Comparison of ENCODE assay signal across 28 mouse cellular contexts in the genomic region with DNA sequence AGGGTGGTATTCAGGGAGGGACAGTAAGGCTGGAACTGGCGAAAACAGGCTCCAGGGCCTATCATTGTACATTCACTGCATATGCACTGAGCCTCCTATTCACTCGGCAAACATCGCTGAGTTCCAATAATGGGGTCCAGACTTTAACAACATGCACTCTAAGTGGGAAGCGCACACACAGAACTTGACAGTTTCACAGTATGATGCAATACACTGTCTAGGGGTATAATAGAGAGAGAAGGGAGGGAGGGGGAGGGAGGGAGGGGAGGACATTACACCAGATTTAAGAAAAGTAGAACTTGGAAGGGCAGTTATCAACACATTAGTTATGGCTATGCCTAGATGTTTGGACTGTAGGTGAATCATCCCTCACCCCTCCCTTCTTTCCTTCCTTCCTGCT. TPM values are rescaled to one million over a fixed set of nuclear protein-coding genes. Genes with fewer than 3 reads are reported as not detected.
DNase-seq lines count a peak whose midpoint lies in the region; ATAC-seq and TF ChIP-seq lines count a peak whose summit lies in the region.
"Had no signal": no experiment of that assay in that cellular context is flagged by ENCODE, and none has a peak within 500 bp of the region (broad histone marks: within the 10 kb centered on the region; RNA-seq: fewer than 3 reads in every experiment).

No protein-coding gene starts in this region.

- ATAC-seq in hindbrain, embryonic 16.5 days = no peak
- ATAC-seq in common myeloid progenitor, adult 5-6 weeks (replicated peaks; ENCODE audit: low read depth, poor library complexity, severe bottlenecking) = peak; percentile 42
- ATAC-seq: activated CD4-positive, CD25-positive, alpha-beta regulatory T cell, adult 4 months; forebrain, embryonic 16.5 days; hindbrain, postnatal 0 days had no signal

- peaks cover 100% of the 10 kb centered on the region for H3K27me3 ChIP-seq in hindbrain, embryonic 10.5 days (ENCODE audit: insufficient read depth, poor library complexity, severe bottlenecking)
- H3K27me3 ChIP-seq in hindbrain, embryonic 16.5 days (replicated peaks; ENCODE audit: control insufficient read depth, insufficient read depth, low read length) = peaks cover 13% of the 10 kb centered on the region
- H3K27me3 ChIP-seq in MEL (ENCODE audit: control insufficient read depth in 1 of 2, insufficient read depth in 2 of 2, low read length in 2 of 2) (peaks cover 0 to 3% of the 10 kb centered on the region in 2 experiments; a peak in 2 of 4 replicates), myocyte (ENCODE audit: control insufficient read depth, insufficient read depth, insufficient read length) (no peaks in the 10 kb centered on the region)

- no peak for TF ChIP-seq RAD21 in MEL (IDR thresholded peaks at IDR 0.05; ENCODE audit: low read depth, low read length)

- no peak overlapping the region for H3K4me3 ChIP-seq in hindbrain, embryonic 10.5 days
- no peak overlapping the region for H3K4me3 ChIP-seq in hindbrain, embryonic 16.5 days (ENCODE audit: low read length)
- no peak overlapping the region for H3K4me3 ChIP-seq in MEL (ENCODE audit: control insufficient read depth in 1 of 2, insufficient read depth in 1 of 2, low read depth in 2 of 2, low read length in 2 of 2)
- no peak overlapping the region for H3K4me3 ChIP-seq in myocyte
- H3K4me3 ChIP-seq: embryonic facial prominence, embryonic 13.5 days; erythroblast, embryonic 14.5 days; intestine, embryonic 15.5 days; midbrain, embryonic 12.5 days; neural tube, embryonic 13.5 days had no signal

- H3K9ac ChIP-seq in hindbrain, embryonic 16.5 days (ENCODE audit: low read depth, low read length) = no peak overlapping the region
- H3K9ac ChIP-seq in MEL (ENCODE audit: control insufficient read depth, low read depth, low read length, poor library complexity, severe bottlenecking) = peak overlapping the region; percentile 29; the same call in 1 of the 2 replicates
- H3K9ac ChIP-seq: embryonic facial prominence, embryonic 13.5 days; intestine, embryonic 15.5 days; liver, embryonic 14.5 days; lung, embryonic 14.5 days; midbrain, embryonic 12.5 days; neural tube, embryonic 13.5 days had no signal

- no peak; a peak in 1 of 4 replicates for TF ChIP-seq EP300 in MEL (IDR thresholded peaks at IDR 0.05; ENCODE audit: low read depth in 1 of 2, low read length in 2 of 2)

- H3K36me3 ChIP-seq in hindbrain, embryonic 10.5 days = no peaks in the 10 kb centered on the region
- H3K36me3 ChIP-seq in hindbrain, embryonic 16.5 days (ENCODE audit: control insufficient read depth, insufficient read depth, low read length) = no peaks in the 10 kb centered on the region
- peaks cover 0 to 8% of the 10 kb centered on the region in 2 experiments; a peak in 1 of 4 replicates for H3K36me3 ChIP-seq in MEL (ENCODE audit: control insufficient read depth in 1 of 2, insufficient read depth in 2 of 2, low read length in 2 of 2)
- H3K36me3 ChIP-seq in myocyte (ENCODE audit: control insufficient read depth, insufficient read depth) = no peaks in the 10 kb centered on the region
- H3K36me3 ChIP-seq: embryonic facial prominence, embryonic 13.5 days; intestine, embryonic 15.5 days; midbrain, embryonic 12.5 days; neural tube, embryonic 13.5 days had no signal

- TF ChIP-seq POLR2A in MEL (IDR thresholded peaks at IDR 0.05; ENCODE audit: control insufficient read depth in 1 of 2, insufficient read depth in 1 of 2, low read depth in 1 of 2, low read length in 2 of 2, poor library complexity in 1 of 2) (no peak), myocyte (IDR thresholded peaks at IDR 0.05; ENCODE audit: insufficient read length, low read depth) (no peak)

- H3ac ChIP-seq in myocyte (ENCODE audit: control insufficient read depth, insufficient read length) = no peak overlapping the region

- H3K27ac ChIP-seq in hindbrain, embryonic 10.5 days = peak overlapping the region; percentile 64; the same call in 1 of the 2 replicates
- no peak overlapping the region for H3K27ac ChIP-seq in hindbrain, embryonic 16.5 days (ENCODE audit: low read depth, low read length)
- H3K27ac ChIP-seq in MEL (ENCODE audit: control insufficient read depth, low read depth, low read length) = peak overlapping the region; percentile 58
- H3K27ac ChIP-seq: embryonic facial prominence, embryonic 13.5 days; hindbrain, postnatal 0 days; intestine, embryonic 15.5 days; liver, embryonic 14.5 days; midbrain, embryonic 12.5 days; neural tube, embryonic 13.5 days; stomach, postnatal 0 days had no signal

- TF ChIP-seq CTCF in MEL (IDR thresholded peaks at IDR 0.05 in 2 of 3, conservative IDR thresholded peaks at IDR 0.05 in 1 of 3; ENCODE audit: control insufficient read depth in 1 of 3, insufficient read depth in 1 of 3, low read depth in 2 of 3, low read length in 3 of 3, poor library complexity in 1 of 3, severe bottlenecking in 1 of 3) = no peak

- no peak for DNase-seq in hindbrain, embryonic 10.5 days (ENCODE audit: low spot score)
- DNase-seq in MEL (ENCODE audit: low read depth, low spot score) (peak; percentile 36), MN1 (ENCODE audit: low spot score) (no peak)
- DNase-seq in layer of hippocampus, adult 9-11 months = no peak
- DNase-seq: adrenal gland, adult 2 months; cerebellum, adult 9-10 months; heart, postnatal 14 days; kidney, adult 8-10 months; kidney, postnatal 10 days; liver; lung, embryonic 14.5 days; lung, postnatal 14 days; spleen, adult 18-20 months; thymus, adult 18-20 months; thymus, postnatal 25 days had no signal

- H3K4me1 ChIP-seq in hindbrain, embryonic 10.5 days (replicated peaks) = peaks cover 30% of the 10 kb centered on the region
- H3K4me1 ChIP-seq in hindbrain, embryonic 16.5 days (ENCODE audit: control insufficient read depth, insufficient read depth, low read depth, low read length) = peaks cover 8% of the 10 kb centered on the region
- peaks cover 6 to 9% of the 10 kb centered on the region in 2 experiments; a peak in 3 of 4 replicates for H3K4me1 ChIP-seq in MEL (ENCODE audit: control insufficient read depth in 1 of 2, insufficient read depth in 2 of 2, low read length in 2 of 2)
- H3K4me1 ChIP-seq: embryonic facial prominence, embryonic 13.5 days; intestine, embryonic 15.5 days had no signal

- H3K79me2 ChIP-seq in MEL (ENCODE audit: control insufficient read depth, insufficient read depth, low read length, poor library complexity) (no peaks in the 10 kb centered on the region), myocyte (ENCODE audit: control insufficient read depth, insufficient read depth) (no peaks in the 10 kb centered on the region)

- no peaks in the 10 kb centered on the region for H3K9me3 ChIP-seq in hindbrain, embryonic 10.5 days
- no peaks in the 10 kb centered on the region for H3K9me3 ChIP-seq in hindbrain, embryonic 16.5 days (ENCODE audit: control insufficient read depth, low read length)
- no peaks in the 10 kb centered on the region for H3K9me3 ChIP-seq in MEL (replicated peaks; ENCODE audit: insufficient read depth, low read length)
- H3K9me3 ChIP-seq: embryonic facial prominence, embryonic 13.5 days; intestine, embryonic 15.5 days; midbrain, embryonic 12.5 days; neural tube, embryonic 13.5 days had no signal

- WGBS in hindbrain, embryonic 10.5 days = 75% methylated on average over 4 of the region's 4 CpGs
- WGBS in hindbrain, embryonic 16.5 days = 58% methylated on average over 4 of the region's 4 CpGs

- H3K4me2 ChIP-seq in hindbrain, embryonic 16.5 days (ENCODE audit: low read length) = no peak overlapping the region
- no peak overlapping the region for H3K4me2 ChIP-seq in myocyte (ENCODE audit: low read depth)
- H3K4me2 ChIP-seq: embryonic facial prominence, embryonic 13.5 days; intestine, embryonic 15.5 days; lung, embryonic 14.5 days; midbrain, embryonic 12.5 days; neural tube, embryonic 13.5 days had no signal

TF ChIP-seq in MEL, 35 proteins besides CTCF, POLR2A, EP300 and RAD21 (continues in another document):
- no peak for TF ChIP-seq MAZ (IDR thresholded peaks at IDR 0.05; ENCODE audit: low read depth, low read length)
- TF ChIP-seq NRF1 (IDR thresholded peaks at IDR 0.05; ENCODE audit: insufficient read depth, low read depth, low read length, poor library complexity, severe bottlenecking) = no peak
- TF ChIP-seq MAX (IDR thresholded peaks at IDR 0.05; ENCODE audit: low read length) = no peak
- no peak for TF ChIP-seq TBP (IDR thresholded peaks at IDR 0.05; ENCODE audit: low read depth, low read length)
- TF ChIP-seq MXI1 (IDR thresholded peaks at IDR 0.05; ENCODE audit: low read depth, low read length) = no peak
- TF ChIP-seq ELF1 (IDR thresholded peaks at IDR 0.05; ENCODE audit: low read depth, low read length) = no peak
- no peak for TF ChIP-seq USF2 (IDR thresholded peaks at IDR 0.05; ENCODE audit: borderline replicate concordance in 1 of 2, insufficient read depth in 1 of 2, low read depth in 1 of 2, low read length in 2 of 2)

TF ChIP-seq in myocyte, 11 proteins besides CTCF, POLR2A, EP300 and RAD21:
- TF ChIP-seq REST (IDR thresholded peaks at IDR 0.05; ENCODE audit: insufficient read depth, insufficient read length) (no peak), TCF3 (IDR thresholded peaks at IDR 0.05; ENCODE audit: insufficient read length, low read depth) (no peak), CEBPB (IDR thresholded peaks at IDR 0.05; ENCODE audit: insufficient read depth, poor library complexity, severe bottlenecking) (0 out of 2 replicates have a peak, but pooled peaks have one; percentile 20)

RNA-seq across cellular contexts. Expression of gene Kdm5c, which starts 29.6 kb away (rescaled TPM):
- polyA plus RNA-seq in hindbrain, embryonic 10.5 days (2016; fragmentation: Nextera tagmentation; extraction: Ambion mirVana) = 62.7 and 70.6 TPM in 2 replicates
- 23.6 and 34.0 TPM in 2 replicates for polyA plus RNA-seq in hindbrain, embryonic 16.5 days (2015; fragmentation: Nextera tagmentation; extraction: Ambion mirVana)
- 102 and 107 TPM in 2 replicates for total RNA-seq in MEL (2012; rRNA removed)
- 100 to 1,000 TPM; 127 to 158 TPM for polyA plus RNA-seq in MEL (2012; ENCODE audit: insufficient read depth in 1 of 2, insufficient read length in 2 of 2, low read depth in 1 of 2, low replicate concordance in 2 of 2, missing spikeins in 1 of 2)
- total RNA-seq in common myeloid progenitor, adult 5-6 weeks (2017) = 39.6 and 59.4 TPM in 2 replicates
- polyA plus RNA-seq in myocyte (2012; fragmentation: generic; extraction: Trizol) = 36.6 TPM

RNA-seq across cellular contexts. Expression of gene Iqsec2, which starts 59.2 kb away (rescaled TPM):
- 0.88 and 1.9 TPM in 2 replicates for polyA plus RNA-seq in hindbrain, embryonic 10.5 days (2016; fragmentation: Nextera tagmentation; extraction: Ambion mirVana)
- 6.8 and 8.6 TPM in 2 replicates for polyA plus RNA-seq in hindbrain, embryonic 16.5 days (2015; fragmentation: Nextera tagmentation; extraction: Ambion mirVana)
- 0.19 and 0.39 TPM in 2 replicates for total RNA-seq in MEL (2012; rRNA removed)
- polyA plus RNA-seq in MEL (2012; ENCODE audit: insufficient read depth in 1 of 2, insufficient read length in 2 of 2, low read depth in 1 of 2, low replicate concordance in 2 of 2, missing spikeins in 1 of 2) (1 to 10 TPM in 1 of 2 experiments, not detected in 1; 1.7 TPM), myocyte (2012; fragmentation: generic; extraction: Trizol) (11.2 TPM)
- 1.1 and 3.7 TPM in 2 replicates for total RNA-seq in common myeloid progenitor, adult 5-6 weeks (2017)
- polyA plus RNA-seq: activated CD4-positive, CD25-positive, alpha-beta regulatory T cell, adult 4 months had no signal
